Mouse (Mus musculus) stomach, postnatal 0 days (tissue): ENCODE results near the gene Slc9a2. TPM values are rescaled to one million over a fixed set of nuclear protein-coding genes. Genes with fewer than 3 reads are reported as not detected.
A peak's percentile ranks its signal among the peaks of the same experiment; 100 is the strongest.

Experiments used
- ATAC-seq: fragments of 200-750 bp; cut with Nextera tagmentation; 2 replicates; pipeline ENCODE4 v1.8.0; 2017; ENCODE audit not compliant: low FRiP score, low TSS enrichment
- DNase-seq: peaks from one replicate; pipeline ENCODE4 v3.0.0-alpha.2; 2016; ENCODE audit warnings: low spot score
- H3K27ac ChIP-seq: fragments of 300-500 bp; sonication (generic); replicated peaks from 2 replicates; pipeline ENCODE4 v1.5.1; 2014; ENCODE audit warnings: mild to moderate bottlenecking, control low read depth
- H3K27me3 ChIP-seq: fragments of 300-500 bp; sonication (generic); 2 replicates; pipeline ENCODE4 v1.6.1; 2014; ENCODE audit warnings: low read length; ENCODE audit not compliant: control insufficient read depth, insufficient read depth
- H3K36me3 ChIP-seq: fragments of 300-500 bp; sonication (generic); 2 replicates; pipeline ENCODE4 v1.6.1; 2014; ENCODE audit warnings: low read length, mixed read lengths; ENCODE audit not compliant: control insufficient read depth, insufficient read depth
- H3K4me1 ChIP-seq: fragments of 300-500 bp; sonication (generic); replicated peaks from 2 replicates; pipeline ENCODE4 v1.6.1; 2014; ENCODE audit warnings: antibody characterized with exemption; ENCODE audit not compliant: control insufficient read depth, insufficient read depth
- H3K4me2 ChIP-seq: fragments of 300-500 bp; sonication (generic); replicated peaks from 2 replicates; pipeline ENCODE4 v1.6.1; 2014; ENCODE audit warnings: low read depth, mild to moderate bottlenecking, control low read depth, moderate library complexity
- H3K4me3 ChIP-seq: fragments of 300-500 bp; sonication (generic); 2 replicates; pipeline ENCODE4 v1.5.1; 2014; ENCODE audit warnings: low read depth, low read length, control low read depth
- H3K9ac ChIP-seq: fragments of 300-500 bp; sonication (generic); 2 replicates; pipeline ENCODE4 v1.6.1; 2014; ENCODE audit warnings: mild to moderate bottlenecking, low read length, control low read depth, mixed read lengths
- H3K9me3 ChIP-seq: fragments of 300-500 bp; sonication (generic); 2 replicates; pipeline ENCODE4 v1.6.1; 2016; ENCODE audit warnings: low read length; ENCODE audit not compliant: control insufficient read depth
- CTCF ChIP-seq: IDR thresholded peaks from 2 replicates; pipeline ENCODE4 v1.5.1; 2016; ENCODE audit warnings: antibody characterized with exemption, low read depth, mild to moderate bottlenecking, moderate library complexity
- EP300 ChIP-seq: optimal IDR thresholded peaks from 2 replicates; pipeline ENCODE3; 2016; ENCODE audit warnings: antibody characterized with exemption
- WGBS: fragments of 180-500 bp; shearing (Covaris S2); extraction: QIAGEN DNeasy Blood & Tissue Kit; methylation state at CpG from one replicate; pipeline ENCODE4 v1.1.7; 2014; 5-methylcytosine and 5-hydroxymethylcytosine counted together
- polyA plus RNA-seq: library from polyadenylated mRNA; unstranded; fragments of >200 nt; fragmentation: Nextera tagmentation; extraction: Ambion mirVana; gene quantifications from 2 replicates; pipeline ENCODE4 v1.2.1, GENCODE M21; 2015

Gene Slc9a2
- polyA plus RNA-seq, 1 experiment from 2014 or later: 13.9 TPM

DNA sequence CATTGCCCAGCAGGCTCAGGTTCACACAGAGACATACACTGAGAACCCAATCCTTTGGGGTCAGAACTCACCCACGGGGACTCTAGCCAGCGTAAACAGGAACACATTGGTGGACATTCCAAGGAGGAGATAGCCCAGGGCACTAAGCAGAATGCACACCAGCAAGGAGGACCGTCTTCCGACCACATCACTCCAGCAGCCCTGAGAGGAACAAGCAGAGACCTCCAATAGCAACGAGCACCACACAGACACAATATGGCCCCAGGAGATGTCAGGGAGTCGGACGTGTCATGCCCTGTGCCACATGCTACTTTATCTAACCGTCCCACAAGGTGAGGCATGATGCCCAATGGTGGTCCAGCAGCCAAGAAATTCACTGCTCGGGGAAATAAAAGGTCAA lies 103.9 kb downstream of the Slc9a2 start:
- Histone ChIP-seq H3K27ac (no peak overlapping the region), H3K36me3 (no peaks in the 10 kb centered on the region; the same call in none of the 2 replicates), H3K27me3 (no peaks in the 10 kb centered on the region), H3K9ac (no peak overlapping the region), H3K4me3 (no peak overlapping the region), H3K4me1 (no peaks in the 10 kb centered on the region), H3K4me2 (no peak overlapping the region), H3K9me3 (no peaks in the 10 kb centered on the region)
- WGBS: 91% methylated on average over 9 of the region's 9 CpGs
- DNase-seq: no peak
- TF ChIP-seq CTCF (no peak), EP300 (no peak)
- ATAC-seq: no peak

GRCm38 (mm10) chr1:40785876-40786445 lies 105.6 kb downstream of the Slc9a2 start:
- no peaks in the 10 kb centered on the region for H3K27me3 ChIP-seq
- TF ChIP-seq CTCF: no peak
- TF ChIP-seq EP300: no peak
- DNase-seq (no peak), ATAC-seq (no peak)
- 69% methylated on average over 11 of the region's 11 CpGs for WGBS
- H3K4me3 ChIP-seq: no peak overlapping the region
- no peaks in the 10 kb centered on the region for H3K9me3 ChIP-seq
- no peak overlapping the region for H3K9ac ChIP-seq
- no peaks in the 10 kb centered on the region for H3K4me1 ChIP-seq
- H3K27ac ChIP-seq: no peak overlapping the region
- no peaks in the 10 kb centered on the region; the same call in none of the 2 replicates for H3K36me3 ChIP-seq
- H3K4me2 ChIP-seq: no peak overlapping the region

- DNase-seq (no peak), ATAC-seq (no peak)
- Histone ChIP-seq H3K27ac (no peak overlapping the region), H3K4me3 (no peak overlapping the region), H3K9me3 (no peaks in the 10 kb centered on the region), H3K27me3 (no peaks in the 10 kb centered on the region), H3K4me1 (no peaks in the 10 kb centered on the region), H3K9ac (no peak overlapping the region), H3K36me3 (no peaks in the 10 kb centered on the region; the same call in 1 of the 2 replicates), H3K4me2 (no peak overlapping the region)
- WGBS: 86% methylated on average over 6 of the region's 6 CpGs
- TF ChIP-seq CTCF: no peak
- no peak for TF ChIP-seq EP300
These were observed 108.6 kb downstream of the Slc9a2 start for GRCm38 (mm10) chr1:40788956-40789355.

DNA sequence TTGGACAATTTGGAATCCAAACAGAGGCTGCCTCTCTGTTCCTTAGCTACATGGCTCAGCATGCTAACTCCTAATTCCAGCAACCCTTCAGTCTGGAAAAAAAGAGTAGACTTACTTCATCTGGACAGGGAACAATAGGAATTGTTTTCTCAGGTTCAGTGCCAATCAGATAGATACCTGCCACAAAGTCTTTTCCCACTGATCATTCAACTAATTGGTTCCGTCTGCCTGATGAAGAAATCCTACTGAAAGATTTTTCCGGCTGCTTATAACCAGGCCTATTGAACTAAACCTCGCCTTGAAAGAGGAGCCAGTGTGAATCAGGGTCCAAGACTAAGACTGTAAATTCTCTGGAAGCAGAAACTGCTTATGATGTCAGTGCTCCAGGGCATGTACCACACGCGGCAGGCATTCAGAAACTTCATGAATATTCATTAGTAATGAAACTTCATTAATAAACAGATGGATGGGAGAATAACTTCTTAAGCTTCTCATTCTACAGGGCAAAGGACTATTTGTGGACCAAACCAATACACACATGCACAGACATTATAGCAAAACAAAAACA lies 109.4 kb downstream of the Slc9a2 start:
- Histone ChIP-seq H3K27ac (0 out of 2 replicates have a peak overlapping the region, but pooled peaks have one; percentile 8), H3K4me2 (peak overlapping the region; percentile 82), H3K4me3 (peak overlapping the region; percentile 73), H3K9ac (peak overlapping the region; percentile 66), H3K27me3 (no peaks in the 10 kb centered on the region), H3K4me1 (no peaks in the 10 kb centered on the region), H3K9me3 (no peaks in the 10 kb centered on the region), H3K36me3 (no peaks in the 10 kb centered on the region; the same call in 1 of the 2 replicates)
- DNase-seq (no peak), ATAC-seq (no peak)
- WGBS: 30% methylated on average over 5 of the region's 5 CpGs
- TF ChIP-seq CTCF: no peak
- TF ChIP-seq EP300: no peak

DNA sequence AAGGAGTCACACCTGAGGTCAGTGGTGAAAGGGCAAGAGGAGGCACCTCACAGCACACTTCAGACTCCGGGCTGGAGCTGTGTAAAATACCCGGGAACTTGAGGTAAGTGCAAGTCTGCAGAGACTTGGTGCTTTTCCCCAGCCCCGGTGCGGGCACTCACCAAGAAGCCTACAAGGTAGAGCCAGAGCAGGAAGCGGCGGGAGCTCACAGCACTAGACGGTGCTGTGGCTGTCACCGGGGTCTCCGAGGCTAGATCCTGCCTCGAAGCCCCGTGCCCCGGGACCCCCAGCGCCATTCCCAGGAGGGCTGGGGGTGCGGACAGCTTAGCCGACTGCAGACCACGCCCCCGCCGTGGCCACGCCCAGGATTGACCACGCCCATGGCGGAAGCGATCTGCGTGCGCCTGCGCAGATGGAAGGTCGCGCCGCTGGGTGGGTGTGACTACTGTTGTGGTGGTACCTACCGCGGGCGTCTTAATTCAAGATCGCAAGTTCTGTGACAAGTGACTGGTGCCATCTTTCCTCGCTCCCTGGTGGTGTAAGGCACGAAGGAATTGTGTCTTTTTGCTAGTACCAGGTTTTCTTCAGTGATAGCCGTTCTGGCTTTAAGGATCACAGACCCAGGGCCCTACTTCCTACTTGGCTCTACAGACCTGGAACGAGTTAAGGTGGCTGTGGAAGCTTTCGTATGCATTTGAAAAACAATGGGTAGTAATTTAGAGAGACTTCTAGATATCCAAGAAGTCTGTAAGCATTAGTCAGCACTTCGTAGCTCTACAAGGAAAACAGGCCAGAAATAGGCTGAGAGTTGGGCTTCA lies 110.2 kb downstream of the Slc9a2 start, which contains the start of gene Mfsd9:
Mfsd9 (minus strand) TSS at position 364 of the 818 bp plus-strand sequence.
- Histone ChIP-seq H3K9me3 (no peaks in the 10 kb centered on the region), H3K27ac (peak within 1 kb of the TSS; percentile 8; the same call in 1 of the 2 replicates), H3K4me3 (peak within 1 kb of the TSS; percentile 73), H3K27me3 (no peaks in the 10 kb centered on the region), H3K9ac (peak within 1 kb of the TSS; percentile 66), H3K4me1 (no peaks in the 10 kb centered on the region), H3K36me3 (no peaks in the 10 kb centered on the region), H3K4me2 (peak within 1 kb of the TSS; percentile 82)
- ATAC-seq: peak; percentile 90
- WGBS: 5% methylated on average over 38 of the region's 38 CpGs
- TF ChIP-seq CTCF: no peak
- no peak for TF ChIP-seq EP300
- DNase-seq: peak; percentile 94
